Mouse (Mus musculus) mesoderm, embryonic 11.5 days (tissue): ENCODE measurements at regions not wholly inside any gene's neighbourhood (a gene's known extent, or its start where the extent isn't known, plus 50 kb on each side); places are given as distances from the start of the nearest gene placed in this dataset.
A peak's percentile ranks its signal among the peaks of the same experiment; 100 is the strongest.

Experiments used
- DNase-seq: peaks from one replicate; pipeline ENCODE4 v3.0.0-alpha.2; 2012; ENCODE audit warnings: low read depth, low spot score

DNA sequence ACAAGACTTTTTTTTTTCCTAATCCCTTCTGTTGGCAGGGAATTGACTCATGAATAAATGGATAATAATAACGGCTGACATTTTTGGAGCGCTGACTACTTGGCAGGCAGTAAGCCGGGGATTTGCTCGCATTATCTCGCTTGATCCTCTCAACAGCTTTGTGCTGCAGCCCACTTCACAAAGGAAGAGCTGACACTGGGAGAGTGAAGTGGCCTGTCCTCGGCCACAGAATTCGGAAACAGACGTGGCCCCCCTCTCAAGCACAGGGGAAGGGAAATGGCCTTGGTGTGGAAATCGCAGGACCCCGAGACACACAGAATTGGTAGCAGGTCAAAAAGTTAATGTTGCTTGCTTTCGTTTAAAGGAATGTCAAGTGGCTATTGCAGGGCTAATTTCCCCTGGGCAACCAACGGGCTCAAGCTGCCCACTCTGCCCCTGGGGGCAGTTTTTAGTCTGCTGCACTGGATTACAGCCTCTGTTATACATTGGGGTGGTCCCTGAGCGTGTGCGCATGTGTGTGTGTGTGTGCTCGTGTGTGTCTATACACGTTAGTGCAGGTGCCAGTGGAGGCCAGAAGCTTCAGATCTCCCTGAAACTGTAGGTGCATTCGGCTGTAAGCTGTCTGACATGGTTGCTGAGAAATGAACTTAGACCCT is 483.1 kb downstream of the Plcl1 start:
- DNase-seq = no peak

DNA sequence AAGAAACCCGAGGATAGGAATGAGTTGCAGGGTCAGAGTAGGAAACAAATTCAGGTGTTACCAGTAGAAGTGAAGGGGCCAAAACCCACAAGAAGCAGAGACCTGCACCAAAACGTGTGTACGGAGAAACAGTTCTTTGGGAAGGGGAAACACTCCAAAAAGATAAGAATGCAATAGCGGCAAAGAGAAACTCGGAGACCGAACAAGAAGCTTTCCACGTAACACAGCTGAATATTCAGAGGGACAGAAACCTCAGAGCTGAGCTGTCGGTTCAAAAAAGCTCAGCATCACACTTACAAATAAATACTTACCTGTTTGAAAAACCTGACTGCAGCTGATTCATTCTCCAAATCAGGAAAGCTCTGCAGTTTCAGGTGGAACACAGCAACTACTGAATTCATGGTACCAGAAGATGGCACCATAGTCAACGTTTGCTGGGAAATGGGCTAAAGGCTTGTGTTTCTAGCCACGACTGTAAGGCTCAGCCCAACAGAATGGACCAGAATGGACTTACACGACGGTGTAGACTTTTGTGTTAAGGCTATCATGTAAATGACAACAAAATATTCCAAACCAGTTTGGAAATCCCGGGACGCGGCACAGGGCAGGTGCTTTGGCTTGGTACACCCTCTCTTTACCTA is 484.9 kb downstream of the Plcl1 start:
- DNase-seq = no peak

- no peak for DNase-seq
These were observed 486.2 kb downstream of the Plcl1 start for GRCm38 (mm10) chr1:55891894-55892293.

GRCm38 (mm10) chr1:55897572-55897971 is 491.9 kb downstream of the Plcl1 start:
- no peak for DNase-seq

- DNase-seq = no peak
These were observed 492.3 kb downstream of the Plcl1 start for GRCm38 (mm10) chr1:55898031-55898430.

- DNase-seq = no peak
These were observed 494.3 kb downstream of the Plcl1 start for GRCm38 (mm10) chr1:55900033-55900432.

DNA sequence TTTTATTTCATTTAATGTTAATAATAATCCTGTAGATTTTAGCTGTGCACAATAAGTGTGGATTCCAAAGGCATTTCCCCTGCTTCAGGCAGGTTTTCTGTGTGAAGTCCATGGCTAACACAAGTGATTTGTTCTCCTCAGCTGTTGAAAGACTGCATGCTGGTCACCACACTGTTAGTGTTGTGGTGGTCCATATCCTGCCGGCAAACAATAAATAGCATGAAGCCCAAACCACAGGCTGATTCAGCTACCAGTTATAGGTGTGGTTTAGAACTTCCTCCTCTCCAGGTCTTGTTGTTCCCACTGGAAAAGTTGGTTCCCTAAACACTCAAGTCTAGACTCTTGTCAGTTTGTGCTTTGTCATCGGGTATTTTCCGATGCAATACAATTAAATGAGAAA is 497.5 kb downstream of the Plcl1 start:
- DNase-seq = no peak

DNA sequence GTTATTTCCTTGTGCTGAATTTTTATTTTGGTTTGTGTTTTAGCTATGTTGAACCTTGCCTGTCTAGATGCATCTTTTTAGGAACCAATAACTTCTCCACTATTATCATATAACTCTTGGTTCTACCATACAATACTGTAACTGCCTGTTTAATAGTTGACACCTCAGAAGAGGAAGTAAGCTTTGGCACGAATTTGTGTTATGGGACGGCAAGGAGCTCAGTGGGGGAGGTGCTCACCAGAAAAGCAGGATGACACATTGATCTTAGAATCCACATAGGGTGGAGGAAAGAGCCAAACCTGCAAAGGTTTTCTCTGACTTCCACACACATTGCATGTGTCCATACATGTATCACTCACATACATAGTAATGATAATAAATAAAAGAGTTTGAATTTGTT is 498.9 kb downstream of the Plcl1 start:
- DNase-seq = no peak

DNA sequence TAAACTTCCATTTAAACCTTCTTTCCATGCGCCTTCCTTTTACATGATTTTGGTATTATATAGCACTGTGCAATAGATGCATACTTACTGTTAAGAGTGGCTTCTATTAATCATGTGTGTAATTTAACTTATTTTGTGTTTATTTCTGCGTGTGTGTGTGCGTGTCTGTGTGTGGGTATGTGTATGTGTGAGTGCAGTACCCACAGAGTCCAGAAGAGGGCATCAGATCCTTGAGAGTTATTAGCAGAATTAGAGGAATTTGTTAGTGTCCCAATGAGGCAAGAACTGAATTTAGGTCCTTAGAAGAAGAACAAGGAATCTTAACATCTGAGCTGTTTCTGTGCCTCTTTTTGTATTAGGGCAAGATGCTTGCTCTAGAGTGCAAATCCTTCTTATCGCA is 499.5 kb downstream of the Plcl1 start:
- no peak for DNase-seq

GRCm38 (mm10) chr1:55910024-55910423 is 504.3 kb downstream of the Plcl1 start:
- no peak for DNase-seq

DNA sequence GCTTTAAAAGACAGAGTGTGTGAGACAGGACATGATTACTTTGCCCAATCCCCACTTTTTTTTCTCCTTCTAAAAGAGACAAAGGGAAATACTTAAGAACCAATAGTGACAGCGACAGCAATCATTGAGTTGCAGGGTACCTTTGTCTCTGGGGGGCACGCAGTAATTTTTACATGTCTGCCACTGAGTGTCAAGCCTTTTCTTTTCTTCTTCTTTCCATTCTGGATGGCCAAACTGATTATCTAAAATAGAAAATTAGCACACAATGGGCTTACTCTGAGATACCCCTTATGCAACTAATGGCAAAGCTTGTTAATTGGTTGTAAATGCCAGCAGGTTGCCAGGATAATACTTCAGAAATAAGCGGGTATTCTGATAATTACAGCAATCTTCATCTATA is 508.6 kb downstream of the Plcl1 start:
- DNase-seq = no peak

DNA sequence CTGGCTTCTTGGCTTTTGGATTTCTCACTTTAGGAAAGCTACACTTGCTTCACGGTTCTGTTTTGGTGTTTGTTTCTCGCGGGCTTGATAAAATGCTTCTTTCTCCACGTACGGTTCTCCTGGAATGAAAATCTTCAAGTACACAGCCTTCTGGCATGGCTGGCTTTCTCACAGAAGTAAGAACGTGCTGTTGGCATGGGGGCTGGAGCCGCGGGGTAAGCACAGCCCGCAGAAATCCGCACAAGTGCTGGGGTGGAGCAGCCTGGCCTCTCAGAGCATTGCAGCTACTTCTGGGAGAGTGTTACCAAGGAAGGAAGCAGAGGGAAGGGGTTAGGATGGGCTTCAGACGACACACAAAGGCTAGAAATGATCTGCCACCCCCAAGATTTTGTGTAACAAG is 510.2 kb downstream of the Plcl1 start:
- DNase-seq = no peak

DNA sequence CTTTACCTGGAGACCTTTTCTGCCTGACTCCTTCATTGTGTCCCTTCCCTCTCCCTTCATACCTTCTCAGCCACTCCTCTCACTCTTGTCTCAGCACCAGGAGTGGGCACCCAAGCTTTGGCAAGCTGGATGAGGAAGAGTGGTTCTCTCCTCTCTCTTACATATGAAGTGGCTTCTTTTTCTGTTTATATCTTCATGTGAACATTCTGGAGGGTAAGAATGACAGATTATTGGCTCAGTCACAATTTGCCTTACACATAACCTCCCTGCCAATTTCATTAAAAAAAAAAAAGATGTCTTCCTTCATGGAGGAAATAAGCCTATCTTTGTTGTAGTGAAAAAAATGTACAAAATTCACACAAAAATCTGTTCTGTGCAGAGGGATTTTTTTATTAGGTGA is 513.8 kb downstream of the Plcl1 start:
- DNase-seq = no peak

DNA sequence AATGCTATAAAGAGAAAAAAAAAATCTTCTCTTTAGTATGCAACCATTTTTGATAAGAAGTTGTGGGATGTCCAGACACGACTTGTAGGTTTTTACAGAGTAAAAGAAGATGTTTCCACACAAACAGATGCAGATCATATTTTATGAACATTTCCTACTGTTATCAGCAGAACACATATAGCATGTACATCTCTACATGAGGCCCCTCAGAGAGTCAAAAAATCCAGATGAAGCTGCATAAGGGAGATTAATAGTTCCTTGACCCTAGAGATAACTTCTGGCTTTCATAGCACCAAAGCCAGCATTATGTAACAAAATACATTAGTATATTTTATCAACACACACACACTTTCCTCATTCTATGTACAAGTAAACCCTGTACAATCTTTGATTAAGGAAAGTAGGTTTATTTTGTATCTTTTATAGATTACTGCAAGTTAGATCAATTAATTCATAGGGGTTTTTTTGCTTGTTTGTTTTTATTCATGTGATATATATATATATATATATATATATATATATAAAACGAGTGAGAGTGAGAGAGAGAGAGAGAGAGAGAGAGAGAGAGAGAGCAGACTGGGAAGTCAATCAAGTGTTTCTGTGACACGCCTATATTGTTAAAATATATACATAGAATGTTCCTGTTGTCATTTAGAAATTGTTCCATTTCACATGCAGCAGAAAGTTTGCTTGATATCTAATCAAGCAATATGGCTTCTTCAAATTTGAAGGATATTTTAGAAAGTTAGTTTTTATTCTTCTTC is 541.2 kb downstream of the Plcl1 start:
- no peak for DNase-seq

- DNase-seq = no peak
These were observed 542.0 kb downstream of the Plcl1 start for GRCm38 (mm10) chr1:55947618-55948283.

DNA sequence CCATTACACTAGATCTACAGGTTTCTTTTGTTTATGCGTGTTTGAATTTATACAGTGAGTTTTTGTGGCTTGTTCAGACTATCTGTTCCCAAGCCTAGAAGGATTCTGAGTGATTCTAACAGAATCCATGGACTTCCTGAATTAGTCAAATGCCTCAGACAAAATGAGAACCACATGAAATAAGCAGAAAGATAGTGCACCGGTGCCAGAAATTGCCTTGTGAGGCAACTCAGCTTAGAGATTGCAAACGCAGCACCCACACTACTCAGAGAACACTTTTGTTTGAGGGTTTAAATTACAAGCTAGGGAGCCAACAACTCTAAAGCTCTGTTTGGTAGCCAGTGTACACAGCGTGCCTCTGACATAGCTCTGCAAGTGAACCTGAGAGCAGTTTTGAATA is 543.9 kb downstream of the Plcl1 start:
- no peak for DNase-seq

DNA sequence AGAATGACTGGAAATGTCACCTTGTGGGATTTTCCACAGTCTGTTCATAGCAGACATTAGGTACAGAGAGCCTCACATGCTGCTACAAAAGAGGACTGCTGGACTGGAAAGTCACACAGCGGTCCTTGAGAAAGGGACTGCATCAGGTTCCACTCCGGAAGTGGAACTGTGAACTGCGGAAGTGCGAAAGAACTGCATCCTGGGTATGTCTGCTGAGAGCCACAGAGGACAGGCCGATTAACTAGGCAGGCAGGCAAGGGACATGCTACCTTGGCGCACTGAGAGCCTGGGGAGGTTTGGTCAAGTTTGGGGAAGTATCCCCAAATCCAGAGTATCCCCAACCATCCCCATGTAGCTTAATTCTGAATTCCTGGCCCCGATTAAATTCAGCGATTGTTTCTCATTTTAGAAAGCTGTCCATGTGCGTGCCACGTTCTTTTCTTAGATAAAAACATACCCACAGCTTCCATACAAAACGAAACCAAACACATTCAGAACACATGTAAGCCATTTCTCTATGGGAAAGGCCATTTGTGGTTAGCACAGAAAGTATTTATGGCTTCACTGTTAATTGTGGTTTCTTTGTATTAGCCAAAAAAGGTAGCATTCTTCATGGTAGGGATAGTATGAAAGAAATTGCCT is 552.2 kb downstream of the Plcl1 start:
- no peak for DNase-seq

GRCm38 (mm10) chr1:55960291-55960690 is 554.6 kb downstream of the Plcl1 start:
- DNase-seq = peak; percentile 69

DNA sequence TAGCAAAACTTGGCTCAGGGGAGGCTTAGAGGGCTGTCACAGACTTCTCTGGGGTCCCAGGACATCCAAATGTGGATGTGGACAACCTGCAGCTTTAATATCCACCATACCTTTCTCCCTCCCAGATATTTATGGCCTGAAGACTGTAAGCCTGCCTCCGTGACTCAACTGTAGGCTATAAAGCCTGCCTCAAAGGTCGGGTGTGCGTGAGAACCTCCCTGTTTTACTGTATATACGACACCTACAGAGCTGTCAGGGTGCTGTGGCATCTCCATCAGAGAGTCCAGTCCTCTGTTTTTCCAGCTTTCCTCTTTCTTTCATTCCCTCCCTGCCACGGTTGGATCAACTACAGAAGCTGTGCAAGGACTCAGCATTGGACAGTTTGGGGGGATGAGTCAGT is 558.1 kb downstream of the Plcl1 start:
- no peak for DNase-seq

DNA sequence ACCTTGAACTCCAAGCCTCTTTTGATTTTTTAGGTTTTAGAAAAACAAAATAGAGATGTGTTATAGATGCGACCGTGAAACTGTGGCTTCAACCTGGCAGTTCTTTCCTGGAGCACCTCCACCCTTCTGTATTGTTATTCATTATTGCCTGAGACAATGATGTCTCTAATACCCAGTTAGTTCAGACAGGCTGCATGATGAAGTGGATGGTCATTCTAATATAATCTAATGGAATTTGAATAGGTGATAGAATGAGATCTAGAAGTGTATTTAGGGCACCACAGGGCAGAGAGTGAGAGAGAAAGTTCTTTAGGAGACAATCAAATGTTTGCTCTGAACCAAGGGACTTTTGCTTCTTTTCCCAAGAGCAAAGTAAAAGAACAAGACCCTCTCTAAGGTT is 560.6 kb downstream of the Plcl1 start:
- DNase-seq = no peak

DNA sequence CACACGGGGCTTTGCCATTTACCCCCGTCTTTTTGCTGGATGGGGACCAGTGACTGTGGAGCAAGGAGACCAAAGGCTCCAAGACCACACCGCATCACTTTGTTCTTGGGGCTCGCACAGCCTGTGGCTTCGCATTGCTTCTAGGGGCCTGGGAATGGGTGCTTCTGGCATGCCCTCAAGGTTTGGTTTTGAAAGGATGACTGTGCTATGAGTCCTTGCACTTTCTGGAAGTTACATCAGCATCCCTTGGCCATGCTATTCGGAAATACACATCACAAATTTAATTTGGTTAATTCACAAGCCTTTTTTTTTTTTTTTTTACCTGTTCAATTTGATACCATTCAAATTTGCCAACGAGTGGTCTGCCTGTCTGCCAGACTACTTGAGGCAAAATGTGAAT is 562.1 kb downstream of the Plcl1 start:
- no peak for DNase-seq

GRCm38 (mm10) chr1:55977796-55978195 is 572.1 kb downstream of the Plcl1 start:
- no peak for DNase-seq
